Mouse (Mus musculus): Measurements from ENCODE around the gene Entpd8.

The Entpd8 gene

GRCm38 (mm10) chr2:25080076-25080475, at the start of gene Entpd8:
Gene Entpd8, plus strand, starts transcription at chr2:25080304.
- no peak for DNase-seq

DNA sequence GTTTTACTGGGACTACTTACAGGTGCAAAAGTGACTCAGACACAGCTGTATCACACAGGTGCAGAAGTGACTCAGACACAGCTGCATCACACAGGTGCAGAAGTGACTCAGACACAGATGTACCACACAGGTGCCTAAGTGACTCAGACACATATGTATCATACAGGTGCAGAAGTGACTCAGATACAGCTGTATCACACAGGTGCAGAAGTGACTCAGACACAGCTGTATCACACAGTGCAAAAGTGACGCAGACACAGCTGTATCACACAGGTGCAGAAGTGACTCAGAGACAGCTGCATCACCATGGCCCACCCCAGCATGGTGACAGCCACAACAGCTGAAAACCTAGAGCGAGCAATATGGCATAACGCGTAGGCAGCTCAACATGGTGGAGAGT, 45.1 kb upstream of the Entpd8 start:
- DNase-seq = no peak

GRCm38 (mm10) chr2:25040089-25040488, 40.0 kb upstream of the Entpd8 start:
- no peak for DNase-seq

GRCm38 (mm10) chr2:25050921-25051320, 29.2 kb upstream of the Entpd8 start:
- peak; percentile 91 for DNase-seq

DNA sequence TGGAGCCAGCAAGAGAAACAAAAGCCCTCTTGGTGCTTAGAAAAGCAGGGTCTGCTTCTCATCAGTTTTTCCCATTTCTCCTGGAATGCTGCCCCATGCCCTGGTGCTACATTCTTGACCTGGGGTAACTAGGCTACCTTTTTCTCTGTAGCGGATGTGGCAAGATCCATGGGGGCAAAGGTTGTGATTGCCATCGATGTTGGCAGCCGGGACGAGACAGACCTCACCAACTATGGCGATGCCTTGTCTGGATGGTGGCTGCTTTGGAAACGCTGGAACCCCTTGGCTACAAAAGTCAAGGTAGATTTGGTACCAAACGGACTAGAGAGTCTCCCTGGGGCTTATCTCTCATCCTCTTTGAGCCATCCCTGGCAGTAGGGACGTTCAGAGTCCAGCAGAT, 28.7 kb upstream of the Entpd8 start:
- no peak for DNase-seq

DNA sequence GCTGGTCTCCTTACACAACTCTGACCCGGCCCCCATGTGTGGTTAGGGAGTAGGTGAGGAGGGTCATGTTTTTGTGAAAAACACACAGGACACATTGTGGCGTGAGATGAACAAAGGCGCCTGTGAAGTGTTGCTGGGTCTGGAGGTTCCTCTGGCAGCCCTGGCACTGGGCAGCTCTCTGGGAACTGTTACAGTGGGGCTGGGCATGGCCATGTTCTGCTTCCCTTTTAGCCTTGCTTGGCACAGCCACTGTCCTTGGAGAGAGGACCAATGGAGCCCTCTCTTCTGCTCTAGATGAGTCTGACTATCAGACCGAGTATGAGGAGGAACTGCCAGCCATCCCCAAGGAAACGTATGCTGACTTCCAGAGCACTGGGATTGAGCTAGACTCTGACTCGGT, 27.0 kb upstream of the Entpd8 start:
- DNase-seq = no peak

- peak; percentile 82 for DNase-seq
Observed at GRCm38 (mm10) chr2:25054221-25055067, 25.7 kb upstream of the Entpd8 start, which contains the start of gene Nsmf. Gene Nsmf, plus strand, starts transcription at chr2:25054355.

DNA sequence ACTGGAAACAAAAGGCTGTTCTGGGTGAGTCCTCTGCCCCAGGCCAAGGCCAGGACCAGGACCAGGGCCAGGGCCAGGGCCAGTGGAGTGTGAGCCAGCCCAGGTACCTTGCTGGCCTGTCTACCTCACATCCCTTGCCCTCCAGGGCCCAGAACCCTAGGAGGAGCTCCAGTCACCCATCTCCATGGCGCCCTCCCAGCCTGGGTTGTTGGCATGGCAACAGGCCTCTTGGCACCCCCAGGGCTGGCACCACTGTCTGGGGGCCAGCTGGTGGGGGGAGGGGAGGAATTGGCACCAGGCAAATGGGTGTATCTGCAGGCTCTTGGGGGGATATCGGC, 25.1 kb upstream of the Entpd8 start:
- DNase-seq = peak; percentile 69

- peak; percentile 40 for DNase-seq
Observed at GRCm38 (mm10) chr2:25055409-25056155, 24.5 kb upstream of the Entpd8 start.

DNA sequence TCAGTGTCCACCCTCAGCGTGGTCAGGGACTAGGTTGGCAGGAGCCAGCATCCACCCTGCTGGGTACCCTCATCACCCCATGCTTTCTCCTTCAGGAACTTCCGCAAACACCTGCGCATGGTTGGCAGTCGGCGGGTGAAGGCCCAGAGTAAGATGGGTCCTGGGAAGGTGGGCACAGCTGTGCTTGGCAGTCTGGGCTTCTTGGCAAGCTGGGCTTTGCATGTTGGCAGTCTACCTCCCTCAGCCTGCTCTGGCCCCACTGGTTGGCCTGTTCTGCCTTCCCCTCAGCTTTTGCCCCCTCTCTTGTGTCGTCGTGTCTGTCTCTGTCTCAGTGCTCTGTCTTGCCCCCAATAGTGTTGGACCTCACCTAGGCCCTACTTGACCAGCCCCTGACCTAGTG, 21.2 kb upstream of the Entpd8 start:
- DNase-seq = no peak

- DNase-seq = no peak
Observed at GRCm38 (mm10) chr2:25063523-25063922, 16.6 kb upstream of the Entpd8 start.

GRCm38 (mm10) chr2:25064285-25064684, 15.8 kb upstream of the Entpd8 start:
- no peak for DNase-seq

- no peak for DNase-seq
Observed at GRCm38 (mm10) chr2:25065537-25065936, 14.6 kb upstream of the Entpd8 start.

DNA sequence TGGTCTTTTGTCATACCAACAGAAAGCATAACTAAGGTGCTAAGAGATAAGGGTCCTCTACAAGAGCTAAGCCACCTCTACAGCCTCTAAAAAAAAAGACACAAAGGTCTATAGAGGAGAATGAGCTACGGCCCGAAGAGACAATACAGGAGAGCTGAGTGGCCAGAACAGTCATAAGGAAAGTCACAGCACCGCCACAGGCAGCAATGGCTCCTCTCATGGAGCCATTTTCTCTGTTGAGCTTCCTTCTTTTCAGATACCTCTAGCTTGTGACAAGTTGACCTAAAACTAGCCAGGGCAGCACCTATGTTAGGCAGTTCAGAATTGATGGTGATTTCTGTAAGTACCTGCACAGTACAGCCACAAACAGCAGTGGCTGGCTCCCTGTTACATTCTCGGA, 13.6 kb upstream of the Entpd8 start:
- no peak for DNase-seq

- DNase-seq = no peak
Observed at GRCm38 (mm10) chr2:25069537-25069936, 10.6 kb upstream of the Entpd8 start.

- DNase-seq = no peak
Observed at GRCm38 (mm10) chr2:25072398-25072797, 7.7 kb upstream of the Entpd8 start.

DNA sequence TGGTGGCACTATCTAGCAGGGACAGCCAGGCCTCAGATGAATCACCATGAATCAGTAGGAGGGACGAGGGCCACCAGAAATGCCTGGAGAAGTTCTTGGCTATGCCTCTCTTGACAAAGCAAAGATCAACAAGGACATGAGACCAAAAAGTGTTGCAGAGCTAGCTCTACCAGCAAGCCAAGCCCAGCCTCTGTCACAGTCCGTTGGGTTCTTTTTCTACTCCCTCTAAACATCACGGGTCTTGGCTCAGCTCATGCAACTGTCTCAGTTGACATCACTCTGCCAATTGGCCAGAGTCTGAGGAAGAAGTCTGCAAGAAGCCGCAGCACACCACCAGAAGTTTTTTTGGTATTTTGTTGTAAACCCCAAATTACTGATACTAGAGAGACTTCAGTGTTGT, 4.6 kb upstream of the Entpd8 start:
- no peak for DNase-seq

GRCm38 (mm10) chr2:25078967-25079366, 1.1 kb upstream of the Entpd8 start:
- DNase-seq = no peak

GRCm38 (mm10) chr2:25083697-25084096, 3.6 kb downstream of the Entpd8 start:
- DNase-seq = no peak

- DNase-seq = no peak
Observed at GRCm38 (mm10) chr2:25085571-25085970, 5.5 kb downstream of the Entpd8 start.

- no peak for DNase-seq
Observed at GRCm38 (mm10) chr2:25087842-25088241, 7.7 kb downstream of the Entpd8 start.

GRCm38 (mm10) chr2:25088636-25089035, 8.5 kb downstream of the Entpd8 start:
- DNase-seq = no peak

- no peak for DNase-seq
Observed at GRCm38 (mm10) chr2:25094785-25095108, 14.6 kb downstream of the Entpd8 start.

GRCm38 (mm10) chr2:25095109-25095850, 15.2 kb downstream of the Entpd8 start, which contains the start of gene Noxa1:
Gene Noxa1, minus strand, starts transcription at chr2:25095149.
- no peak for DNase-seq
